ENCODE assay signal across 11 mouse cellular contexts in the genomic region with DNA sequence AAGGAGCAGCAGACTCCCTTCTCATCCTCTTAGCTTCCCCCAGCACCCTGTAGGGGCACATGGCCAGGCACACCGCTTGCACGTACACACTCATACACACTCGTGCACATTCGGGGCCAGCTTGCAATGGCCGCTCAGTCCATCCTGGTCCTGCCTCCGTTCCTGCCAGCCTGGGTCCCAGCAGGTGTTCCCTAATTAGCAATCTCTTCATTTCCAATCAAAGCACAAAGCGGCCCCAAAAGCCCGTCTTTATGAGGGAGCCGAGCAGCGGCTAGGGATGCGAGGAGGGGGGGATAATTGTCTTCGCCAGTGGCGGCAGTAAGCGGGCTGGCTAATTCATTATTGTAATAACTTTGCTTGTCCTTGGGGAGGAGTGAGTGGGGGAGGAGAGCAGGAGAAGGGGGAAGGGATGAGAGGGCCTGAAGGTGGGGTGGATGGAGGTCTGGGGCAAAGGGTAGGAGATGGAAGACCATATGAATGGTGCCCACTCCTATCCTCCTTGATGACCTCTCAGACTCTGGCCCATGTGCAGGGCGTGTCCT. TPM values are rescaled to one million over a fixed set of nuclear protein-coding genes. Genes with fewer than 3 reads are reported as not detected.
DNase-seq lines count a peak whose midpoint lies in the region; ATAC-seq and TF ChIP-seq lines count a peak whose summit lies in the region.
"Had no signal": no experiment of that assay in that cellular context is flagged by ENCODE, and none has a peak within 500 bp of the region (broad histone marks: within the 10 kb centered on the region; RNA-seq: fewer than 3 reads in every experiment).

No protein-coding gene starts in this region.

- H3K9me3 ChIP-seq in kidney, embryonic 16.5 days (ENCODE audit: low read length): no peaks in the 10 kb centered on the region
- H3K9me3 ChIP-seq in forebrain, embryonic 13.5 days (replicated peaks): no peaks in the 10 kb centered on the region
- no peaks in the 10 kb centered on the region for H3K9me3 ChIP-seq in limb, embryonic 10.5 days (replicated peaks)
- no peaks in the 10 kb centered on the region for H3K9me3 ChIP-seq in neural tube, embryonic 15.5 days (replicated peaks)
- H3K9me3 ChIP-seq: stomach, embryonic 15.5 days had no signal

- intact Hi-C loops in left cerebral cortex, postnatal 14 days (cut with DNase I): no loop called here
- intact Hi-C loops in left cerebral cortex, adult 2 months (cut with DNase I): no loop called here

- no peak overlapping the region for H3K4me3 ChIP-seq in kidney, embryonic 16.5 days (ENCODE audit: low read length)
- H3K4me3 ChIP-seq in forebrain, embryonic 13.5 days: peak overlapping the region; percentile 9; the same call in 1 of the 2 replicates
- H3K4me3 ChIP-seq in limb, embryonic 10.5 days: peak overlapping the region; percentile 30
- no peak overlapping the region for H3K4me3 ChIP-seq in neural tube, embryonic 15.5 days (replicated peaks)
- H3K4me3 ChIP-seq in left cerebral cortex, adult 2 months: no peak overlapping the region
- H3K4me3 ChIP-seq: stomach, embryonic 15.5 days had no signal

- no peak for DNase-seq in kidney, postnatal 10 days
- peak; percentile 44 for DNase-seq in limb, embryonic 10.5 days (ENCODE audit: low spot score)
- no peak for DNase-seq in left cerebral cortex, postnatal 14 days (ENCODE audit: low spot score in 2 of 2)
- DNase-seq in left cerebral cortex, adult 2 months (ENCODE audit: extremely low spot score in 1 of 2, low spot score in 2 of 2): no peak
- no peak for DNase-seq in kidney, postnatal 4 days
- DNase-seq: heart, adult 11 months had no signal

- no peaks in the 10 kb centered on the region for H3K36me3 ChIP-seq in kidney, embryonic 16.5 days (ENCODE audit: insufficient read depth, low read length)
- no peaks in the 10 kb centered on the region for H3K36me3 ChIP-seq in forebrain, embryonic 13.5 days (ENCODE audit: poor library complexity, severe bottlenecking)
- H3K36me3 ChIP-seq in limb, embryonic 10.5 days: no peaks in the 10 kb centered on the region
- no peaks in the 10 kb centered on the region for H3K36me3 ChIP-seq in neural tube, embryonic 15.5 days
- H3K36me3 ChIP-seq: stomach, embryonic 15.5 days had no signal

- peaks cover 23% of the 10 kb centered on the region for H3K27me3 ChIP-seq in kidney, embryonic 16.5 days (ENCODE audit: insufficient read depth, low read length)
- H3K27me3 ChIP-seq in forebrain, embryonic 13.5 days: peaks cover 19% of the 10 kb centered on the region; the same call in 1 of the 2 replicates
- peaks cover 77% of the 10 kb centered on the region for H3K27me3 ChIP-seq in limb, embryonic 10.5 days (ENCODE audit: low read depth, poor library complexity, severe bottlenecking)
- H3K27me3 ChIP-seq in neural tube, embryonic 15.5 days (replicated peaks): peaks cover 28% of the 10 kb centered on the region; the same call in 1 of the 2 replicates
- H3K27me3 ChIP-seq: stomach, embryonic 15.5 days had no signal

- H3K27ac ChIP-seq in kidney, embryonic 16.5 days (ENCODE audit: low read length): no peak overlapping the region
- peak overlapping the region; percentile 52; the same call in 1 of the 2 replicates for H3K27ac ChIP-seq in forebrain, embryonic 13.5 days
- 0 out of 2 replicates have a peak overlapping the region, but pooled peaks have one; percentile 19 for H3K27ac ChIP-seq in limb, embryonic 10.5 days
- H3K27ac ChIP-seq in neural tube, embryonic 15.5 days (replicated peaks): peak overlapping the region; percentile 56
- no peak overlapping the region for H3K27ac ChIP-seq in left cerebral cortex, adult 2 months
- H3K27ac ChIP-seq: liver, embryonic 14.5 days; stomach, embryonic 15.5 days had no signal

- H3K9ac ChIP-seq in kidney, embryonic 16.5 days (replicated peaks; ENCODE audit: low read length): no peak overlapping the region
- H3K9ac ChIP-seq in forebrain, embryonic 13.5 days: peak overlapping the region; percentile 27; the same call in 1 of the 2 replicates
- 0 out of 2 replicates have a peak overlapping the region, but pooled peaks have one; percentile 14 for H3K9ac ChIP-seq in neural tube, embryonic 15.5 days (replicated peaks)
- H3K9ac ChIP-seq: liver, embryonic 14.5 days; stomach, embryonic 15.5 days had no signal

- no peak overlapping the region; the same call in 1 of the 2 replicates for H3K4me2 ChIP-seq in kidney, embryonic 16.5 days (replicated peaks; ENCODE audit: low read depth, low read length)
- H3K4me2 ChIP-seq in forebrain, embryonic 13.5 days: peak overlapping the region; percentile 44
- H3K4me2 ChIP-seq in neural tube, embryonic 15.5 days: peak overlapping the region; percentile 45
- H3K4me2 ChIP-seq: stomach, embryonic 15.5 days had no signal

- ATAC-seq in kidney, embryonic 16.5 days (ENCODE audit: low FRiP score, low TSS enrichment): 0 out of 2 replicates have a peak, but pooled peaks have one; percentile 15
- ATAC-seq in forebrain, embryonic 13.5 days: peak; percentile 81
- peak; percentile 73 for ATAC-seq in neural tube, embryonic 15.5 days (ENCODE audit: low FRiP score)

- WGBS in kidney, embryonic 16.5 days: 4% methylated on average over 15 of the region's 15 CpGs
- WGBS in forebrain, embryonic 13.5 days: 2% methylated on average over 15 of the region's 15 CpGs
- WGBS in limb, embryonic 10.5 days: 10% methylated on average over 15 of the region's 15 CpGs
- WGBS in neural tube, embryonic 15.5 days: 6% methylated on average over 15 of the region's 15 CpGs

- H3K4me1 ChIP-seq in kidney, embryonic 16.5 days (ENCODE audit: insufficient read depth, low read length): no peaks in the 10 kb centered on the region
- H3K4me1 ChIP-seq in forebrain, embryonic 13.5 days: peaks cover 37% of the 10 kb centered on the region
- peaks cover 22% of the 10 kb centered on the region for H3K4me1 ChIP-seq in limb, embryonic 10.5 days
- peaks cover 30% of the 10 kb centered on the region for H3K4me1 ChIP-seq in neural tube, embryonic 15.5 days
- H3K4me1 ChIP-seq: stomach, embryonic 15.5 days had no signal

- TF ChIP-seq CTCF in left cerebral cortex, adult 2 months (IDR thresholded peaks at IDR 0.05): no peak

RNA-seq across cellular contexts. Expression of gene Esrrb, which starts 18.8 kb away (rescaled TPM):
- polyA plus RNA-seq in kidney, embryonic 16.5 days (2015; fragmentation: Nextera tagmentation; extraction: Ambion mirVana): 0.77 and 0.96 TPM in 2 replicates
- 0.05 and 0.13 TPM in 2 replicates for polyA plus RNA-seq in forebrain, embryonic 13.5 days (2015; fragmentation: Nextera tagmentation; extraction: Ambion mirVana)
- 0.06 and 0.15 TPM in 2 replicates for polyA plus RNA-seq in limb, embryonic 10.5 days (2016; fragmentation: Nextera tagmentation; extraction: Ambion mirVana)
- 3.7 and 4.7 TPM in 2 replicates for polyA plus RNA-seq in neural tube, embryonic 15.5 days (2015; fragmentation: Nextera tagmentation; extraction: Ambion mirVana)
- total RNA-seq in left cerebral cortex, postnatal 14 days (2021): 1 to 10 TPM; 1.8 to 1.9 TPM
- 1 to 10 TPM; 1.8 to 2.2 TPM for total RNA-seq in left cerebral cortex, adult 2 months (2021)

Comparison
In these comparisons a context has a peak if more than half of its experiments do, and no peak if none do; other contexts are left out.
1. ATAC-seq: peak in every context shown above with its lines; median percentile 81 in forebrain, embryonic 13.5 days; 73 in neural tube, embryonic 15.5 days; 15 in kidney, embryonic 16.5 days.
2. H3K27ac ChIP-seq: peak in forebrain, embryonic 13.5 days (single experiment), limb, embryonic 10.5 days (single experiment) and neural tube, embryonic 15.5 days (single experiment); none in kidney, embryonic 16.5 days (single experiment) and left cerebral cortex, adult 2 months (single experiment).
3. H3K4me3 ChIP-seq: peak in forebrain, embryonic 13.5 days (single experiment) and limb, embryonic 10.5 days (single experiment); none in kidney, embryonic 16.5 days (single experiment), neural tube, embryonic 15.5 days (single experiment) and left cerebral cortex, adult 2 months (single experiment).